Mouse (Mus musculus) E14TG2a.4 (cell line): ENCODE results near the gene Tbc1d20.

ENCODE experiments used
- CTCF ChIP-seq: conservative IDR thresholded peaks from 2 replicates; pipeline ENCODE4 v1.5.1; 2014; ENCODE audit warnings: low read length
- POU5F1 ChIP-seq: IDR thresholded peaks from 2 replicates; pipeline ENCODE4 v1.6.1; 2014; ENCODE audit warnings: low read length, borderline replicate concordance

- no peak for TF ChIP-seq CTCF
- no peak for TF ChIP-seq POU5F1
Measured at GRCm38 (mm10) chr2:152281407-152281806, 12.2 kb upstream of the Tbc1d20 start.
